Mouse (Mus musculus) midbrain, postnatal 0 days (tissue): Measurements from ENCODE around the gene Hjurp. TPM values are rescaled to one million over a fixed set of nuclear protein-coding genes. Genes with fewer than 3 reads are reported as not detected.
A peak's percentile ranks its signal among the peaks of the same experiment; 100 is the strongest.

Experiments used
- ATAC-seq: fragments of 200-750 bp; cut with Nextera tagmentation; 2 replicates; pipeline ENCODE4 v1.8.0; 2017; ENCODE audit warnings: moderate number of reproducible peaks, mild to moderate bottlenecking, moderate TSS enrichment, moderate library complexity; ENCODE audit not compliant: low FRiP score
- DNase-seq: peaks from one replicate; pipeline ENCODE4 v3.0.0-alpha.2; 2015; ENCODE audit warnings: low spot score
- H3K27ac ChIP-seq: fragments of 300-500 bp; sonication (generic); 2 replicates; pipeline ENCODE4 v1.5.1; 2014; ENCODE audit warnings: low read depth, mild to moderate bottlenecking, low read length, mixed read lengths
- H3K27me3 ChIP-seq: fragments of 300-500 bp; sonication (generic); 2 replicates; pipeline ENCODE4 v1.6.1; 2014; ENCODE audit warnings: low read length, control low read depth, mixed read lengths; ENCODE audit not compliant: insufficient read depth
- H3K36me3 ChIP-seq: fragments of 300-500 bp; sonication (generic); 2 replicates; pipeline ENCODE4 v1.6.1; 2014; ENCODE audit warnings: low read length, control low read depth, mixed read lengths; ENCODE audit not compliant: insufficient read depth
- H3K4me1 ChIP-seq: fragments of 300-500 bp; sonication (generic); 2 replicates; pipeline ENCODE4 v1.6.1; 2014; ENCODE audit warnings: mild to moderate bottlenecking, control low read depth, antibody characterized with exemption, low read length, mixed read lengths; ENCODE audit not compliant: insufficient read depth
- H3K4me2 ChIP-seq: fragments of 300-500 bp; sonication (generic); 2 replicates; pipeline ENCODE4 v1.6.1; 2014; ENCODE audit warnings: low read depth, mild to moderate bottlenecking, low read length, mixed read lengths; ENCODE audit not compliant: poor library complexity, severe bottlenecking
- H3K4me3 ChIP-seq: fragments of 300-500 bp; sonication (generic); 2 replicates; pipeline ENCODE4 v1.5.1; 2014; ENCODE audit warnings: low read depth, mild to moderate bottlenecking, low read length, moderate library complexity
- H3K9ac ChIP-seq: fragments of 300-500 bp; sonication (generic); replicated peaks from 2 replicates; pipeline ENCODE4 v1.6.1; 2014; ENCODE audit warnings: mild to moderate bottlenecking, low read length, moderate library complexity, mixed read lengths; ENCODE audit not compliant: poor library complexity, severe bottlenecking
- H3K9me3 ChIP-seq: fragments of 300-500 bp; sonication (generic); 2 replicates; pipeline ENCODE4 v1.6.1; 2016; ENCODE audit warnings: low read length, control low read depth
- CTCF ChIP-seq: IDR thresholded peaks from 2 replicates; pipeline ENCODE4 v1.5.1; 2016; ENCODE audit warnings: antibody characterized with exemption, mild to moderate bottlenecking
- WGBS: fragments of 180-500 bp; shearing (Covaris S2); extraction: QIAGEN DNeasy Blood & Tissue Kit; methylation state at CpG from one replicate; pipeline ENCODE4 v1.1.7; 2014; 5-methylcytosine and 5-hydroxymethylcytosine counted together
- polyA plus RNA-seq: library from polyadenylated mRNA; unstranded; fragments of >200 nt; fragmentation: Nextera tagmentation; extraction: Ambion mirVana; gene quantifications from 2 replicates; pipeline ENCODE4 v1.2.1, GENCODE M21; 2015
- total RNA-seq: library from RNA; depleted of rRNA; stranded (reverse); fragments of >200 nt; gene quantifications from 2 replicates; pipeline ENCODE4 v1.2.3, GENCODE M21; 2014; rRNA removed

Hjurp gene
- total and polyA plus RNA-seq, 2 experiments from 2014 or later: 45.9 to 88.0 TPM

- peak; percentile 12 for DNase-seq
- no peak overlapping the region for H3K4me3 ChIP-seq
- H3K4me2 ChIP-seq: no peak overlapping the region
- H3K27ac ChIP-seq: no peak overlapping the region
- ATAC-seq: peak; percentile 15
- H3K9ac ChIP-seq: no peak overlapping the region
- TF ChIP-seq CTCF: no peak
- WGBS: 78% methylated on average over 2 of the region's 2 CpGs
- no peaks in the 10 kb centered on the region for H3K4me1 ChIP-seq
- no peaks in the 10 kb centered on the region for H3K36me3 ChIP-seq
- H3K9me3 ChIP-seq: peaks cover 51% of the 10 kb centered on the region
- no peaks in the 10 kb centered on the region for H3K27me3 ChIP-seq
These were observed 62.9 kb downstream of the Hjurp start for GRCm38 (mm10) chr1:88214462-88214952.

GRCm38 (mm10) chr1:88213766-88214461 is 63.5 kb downstream of the Hjurp start:
- no peak for TF ChIP-seq CTCF
- H3K4me1 ChIP-seq: no peaks in the 10 kb centered on the region
- DNase-seq (peak; percentile 24), ATAC-seq (peak; percentile 26; the same call in 1 of the 2 replicates)
- H3K9ac ChIP-seq: no peak overlapping the region
- 82% methylated on average over 2 of the region's 2 CpGs for WGBS
- H3K27ac ChIP-seq: no peak overlapping the region
- H3K4me2 ChIP-seq: no peak overlapping the region
- H3K9me3 ChIP-seq: peaks cover 51% of the 10 kb centered on the region
- H3K4me3 ChIP-seq: no peak overlapping the region
- H3K36me3 ChIP-seq: no peaks in the 10 kb centered on the region
- H3K27me3 ChIP-seq: no peaks in the 10 kb centered on the region

DNA sequence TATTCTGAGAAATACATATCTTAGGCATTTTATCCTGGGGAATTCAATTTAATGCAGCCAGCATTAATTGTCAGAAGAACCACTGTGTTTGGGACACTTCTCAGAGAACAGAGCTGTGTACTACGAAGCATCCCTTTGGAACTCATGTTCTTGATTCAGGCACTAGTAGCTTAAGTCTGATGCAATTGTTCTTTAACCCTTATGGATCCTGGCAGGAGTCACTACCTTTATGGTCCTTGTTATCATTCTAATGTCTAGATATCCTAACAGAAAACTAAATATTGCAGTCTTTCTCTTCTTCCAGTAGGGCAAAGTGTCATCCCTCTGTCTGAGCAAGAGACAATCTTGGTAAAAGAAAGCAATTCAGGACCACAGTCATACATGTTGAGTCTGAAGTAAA is 64.4 kb downstream of the Hjurp start:
- no peak overlapping the region for H3K9ac ChIP-seq
- H3K4me3 ChIP-seq: no peak overlapping the region
- H3K4me2 ChIP-seq: no peak overlapping the region
- no peaks in the 10 kb centered on the region for H3K4me1 ChIP-seq
- no peaks in the 10 kb centered on the region for H3K36me3 ChIP-seq
- ATAC-seq: no peak
- no peak overlapping the region for H3K27ac ChIP-seq
- no peaks in the 10 kb centered on the region for H3K27me3 ChIP-seq
- peaks cover 51% of the 10 kb centered on the region for H3K9me3 ChIP-seq
- TF ChIP-seq CTCF: no peak
- DNase-seq: peak; percentile 2
- WGBS: 78% methylated on average over 1 of the region's 1 CpGs

Other genes starting within 250 kb of the Hjurp start
- not detected in 2 replicates for gene Ugt1a10, start 222.2 kb downstream of the Hjurp start, total RNA-seq
- gene Ugt1a10, start 222.2 kb downstream of the Hjurp start, polyA plus RNA-seq: not detected in 2 replicates
- gene Ugt1a9, start 206.8 kb downstream of the Hjurp start, total RNA-seq: not detected in 2 replicates
- gene Ugt1a9, start 206.8 kb downstream of the Hjurp start, polyA plus RNA-seq: not detected in 2 replicates
- not detected in 2 replicates for gene Ugt1a8, start 189.8 kb downstream of the Hjurp start, total RNA-seq
- not detected in 2 replicates for gene Ugt1a8, start 189.8 kb downstream of the Hjurp start, polyA plus RNA-seq
- 1.0 and 1.5 TPM in 2 replicates for gene Ugt1a7c, start 182.6 kb downstream of the Hjurp start, total RNA-seq
- 1.6 and 2.7 TPM in 2 replicates for gene Ugt1a7c, start 182.6 kb downstream of the Hjurp start, polyA plus RNA-seq
- 0.94 and 1.9 TPM in 2 replicates for gene Ugt1a6b, start 174.4 kb downstream of the Hjurp start, total RNA-seq
- gene Ugt1a6b, start 174.4 kb downstream of the Hjurp start, polyA plus RNA-seq: not detected in 2 replicates
- 1.1 and 3.8 TPM in 2 replicates for gene Ugt1a6a, start 142.8 kb downstream of the Hjurp start, total RNA-seq
- gene Ugt1a6a, start 142.8 kb downstream of the Hjurp start, polyA plus RNA-seq: 1.7 and 2.3 TPM in 2 replicates
- not detected in 2 replicates for gene Ugt1a5, start 111.6 kb downstream of the Hjurp start, total RNA-seq
- gene Ugt1a5, start 111.6 kb downstream of the Hjurp start, polyA plus RNA-seq: not detected in 2 replicates
- not detected in 2 replicates for gene Ugt1a2, start 77.0 kb downstream of the Hjurp start, total RNA-seq
- not detected in 2 replicates for gene Ugt1a2, start 77.0 kb downstream of the Hjurp start, polyA plus RNA-seq
- 5.5 and 6.9 TPM in 2 replicates for gene Dnajb3, start 71.9 kb downstream of the Hjurp start, total RNA-seq
- gene Dnajb3, start 71.9 kb downstream of the Hjurp start, polyA plus RNA-seq: 11.8 and 12.5 TPM in 2 replicates
- gene Ugt1a1, start 65.7 kb downstream of the Hjurp start, total RNA-seq: not detected in 2 replicates
- not detected in 2 replicates for gene Ugt1a1, start 65.7 kb downstream of the Hjurp start, polyA plus RNA-seq
- not detected in 2 replicates for gene Mroh2a, start 50.6 kb downstream of the Hjurp start, total RNA-seq
- gene Mroh2a, start 50.6 kb downstream of the Hjurp start, polyA plus RNA-seq: 0.56 and 1.2 TPM in 2 replicates
- 1.2 TPM in 2 replicates for gene Trpm8, start within 50 bp of the Hjurp start, total RNA-seq
- 0.21 and 0.29 TPM in 2 replicates for gene Trpm8, start within 50 bp of the Hjurp start, polyA plus RNA-seq
- gene Spp2, start 129.3 kb upstream of the Hjurp start, total RNA-seq: 2.8 TPM in 1 of 2 replicates, not detected in the other
- gene Spp2, start 129.3 kb upstream of the Hjurp start, polyA plus RNA-seq: 1.3 and 2.4 TPM in 2 replicates
- gene Glrp1, start 232.4 kb upstream of the Hjurp start, total RNA-seq: not detected in 2 replicates
- 0.07 TPM in 1 of 2 replicates, not detected in the other for gene Glrp1, start 232.4 kb upstream of the Hjurp start, polyA plus RNA-seq